Mouse (Mus musculus) heart, adult 9 months (tissue): Measurements from ENCODE around the gene Cd24a.

Source experiments
- DNase-seq, 2 experiments: peaks; one replicate each; pipeline ENCODE4 v3.0.0; 2022; ENCODE audit warnings: low spot score in 2 of 2

Gene Cd24a

GRCm38 (mm10) chr10:43577997-43578331 lies at the start of gene Cd24a:
Cd24a (plus strand) TSS chr10:43578284.
- DNase-seq: no peak

- DNase-seq: no peak
Measured at GRCm38 (mm10) chr10:43534382-43534781, 43.7 kb upstream of the Cd24a start.

GRCm38 (mm10) chr10:43537652-43538051 lies 40.4 kb upstream of the Cd24a start:
- no peak for DNase-seq

GRCm38 (mm10) chr10:43538831-43539230 lies 39.3 kb upstream of the Cd24a start:
- no peak for DNase-seq

- no peak for DNase-seq
Measured at GRCm38 (mm10) chr10:43539746-43540310, 38.3 kb upstream of the Cd24a start.

- peak; percentile 93 to 95 for DNase-seq
Measured at GRCm38 (mm10) chr10:43540442-43541152, 37.5 kb upstream of the Cd24a start, which contains the start of gene 1700021F05Rik. 1700021F05Rik (minus strand) TSS chr10:43540994.

GRCm38 (mm10) chr10:43541153-43541544 lies 36.9 kb upstream of the Cd24a start:
- peak in 1 of 2 experiments; percentile 15 for DNase-seq

GRCm38 (mm10) chr10:43549411-43549810 lies 28.7 kb upstream of the Cd24a start:
- DNase-seq: no peak

GRCm38 (mm10) chr10:43550923-43551322 lies 27.2 kb upstream of the Cd24a start:
- DNase-seq: no peak

GRCm38 (mm10) chr10:43551388-43551787 lies 26.7 kb upstream of the Cd24a start:
- DNase-seq: no peak

- no peak for DNase-seq
Measured at GRCm38 (mm10) chr10:43557630-43558165, 20.4 kb upstream of the Cd24a start.

GRCm38 (mm10) chr10:43559313-43559712 lies 18.8 kb upstream of the Cd24a start:
- DNase-seq: no peak

GRCm38 (mm10) chr10:43560765-43561164 lies 17.3 kb upstream of the Cd24a start:
- no peak for DNase-seq

- no peak for DNase-seq
Measured at GRCm38 (mm10) chr10:43561311-43561710, 16.8 kb upstream of the Cd24a start.

GRCm38 (mm10) chr10:43574352-43574751 lies 3.7 kb upstream of the Cd24a start:
- no peak for DNase-seq

GRCm38 (mm10) chr10:43574956-43575355 lies 3.1 kb upstream of the Cd24a start:
- DNase-seq: peak; percentile 25 to 65

- DNase-seq: no peak
Measured at GRCm38 (mm10) chr10:43577299-43577996, 636 bp upstream of the Cd24a start.

GRCm38 (mm10) chr10:43578366-43578753 lies 276 bp downstream of the Cd24a start:
- no peak for DNase-seq

- peak in 1 of 2 experiments; percentile 9 for DNase-seq
Measured at GRCm38 (mm10) chr10:43578754-43579380, 783 bp downstream of the Cd24a start.

GRCm38 (mm10) chr10:43579381-43580261 lies 1.5 kb downstream of the Cd24a start:
- peak in 1 of 2 experiments; percentile 4 for DNase-seq

- no peak for DNase-seq
Measured at GRCm38 (mm10) chr10:43580649-43581078, 2.6 kb downstream of the Cd24a start.
